Mouse (Mus musculus) spleen, adult 18-20 months (tissue): ENCODE measurements around the gene Echdc1.
A peak's percentile ranks its signal among the peaks of the same experiment; 100 is the strongest.
"Not testable (repeated sequence)": the region's sequence is repeated elsewhere in the genome, so short reads cannot be mapped to it uniquely, and the experiment has no call there.

Experiments used
- DNase-seq, 2 experiments: peaks; one replicate each; pipeline ENCODE4 v3.0.0; 2022; ENCODE audit warnings: mixed read lengths in 2 of 2

Gene Echdc1

GRCm38 (mm10) chr10:29313064-29313638 is at the start of gene Echdc1:
Echdc1 (plus strand) TSS chr10:29313166.
- peak; percentile 71 to 85 for DNase-seq

GRCm38 (mm10) chr10:29281736-29282135 is 31.2 kb upstream of the Echdc1 start:
- DNase-seq, result no peak

- no peak for DNase-seq
Observed at GRCm38 (mm10) chr10:29285757-29286156, 27.2 kb upstream of the Echdc1 start.

GRCm38 (mm10) chr10:29302230-29302629 is 10.7 kb upstream of the Echdc1 start:
- no peak for DNase-seq

GRCm38 (mm10) chr10:29311480-29312219 is 1.3 kb upstream of the Echdc1 start:
- no peak for DNase-seq

GRCm38 (mm10) chr10:29313905-29314304 is 939 bp downstream of the Echdc1 start:
- DNase-seq, result no peak

- DNase-seq, result no peak
Observed at GRCm38 (mm10) chr10:29324817-29325216, 11.9 kb downstream of the Echdc1 start.

GRCm38 (mm10) chr10:29333836-29334235 is 20.9 kb downstream of the Echdc1 start:
- DNase-seq, result no peak

GRCm38 (mm10) chr10:29338355-29339056 is 25.5 kb downstream of the Echdc1 start:
- peak; percentile 10 to 63 for DNase-seq

GRCm38 (mm10) chr10:29344232-29344631 is 31.3 kb downstream of the Echdc1 start:
- DNase-seq, result no peak

GRCm38 (mm10) chr10:29346638-29347037 is 33.7 kb downstream of the Echdc1 start:
- no peak for DNase-seq

- DNase-seq, result no peak
Observed at GRCm38 (mm10) chr10:29351420-29351819, 38.5 kb downstream of the Echdc1 start.

GRCm38 (mm10) chr10:29352575-29352974 is 39.6 kb downstream of the Echdc1 start:
- DNase-seq, result no peak

GRCm38 (mm10) chr10:29354183-29354582 is 41.2 kb downstream of the Echdc1 start:
- no peak for DNase-seq

- DNase-seq, result no peak
Observed at GRCm38 (mm10) chr10:29361095-29361463, 48.1 kb downstream of the Echdc1 start.

GRCm38 (mm10) chr10:29361464-29362196 is 48.7 kb downstream of the Echdc1 start:
- peak; percentile 83 to 92 for DNase-seq

- DNase-seq, result no peak
Observed at GRCm38 (mm10) chr10:29362197-29362900, 49.4 kb downstream of the Echdc1 start, which contains the start of gene Rnf146. Rnf146 (minus strand) TSS chr10:29362442.

GRCm38 (mm10) chr10:29374065-29374464 is 61.1 kb downstream of the Echdc1 start:
- DNase-seq, result no peak

GRCm38 (mm10) chr10:29381558-29381957 is 68.6 kb downstream of the Echdc1 start:
- no peak for DNase-seq

GRCm38 (mm10) chr10:29394890-29395289 is 81.9 kb downstream of the Echdc1 start:
- DNase-seq, result not testable (repeated sequence)
